Mouse (Mus musculus): Measurements from ENCODE around the gene Relb.

GRCm38 (mm10) chr7:19573776-19574140 lies 55.5 kb downstream of the Relb start:
- TF ChIP-seq POLR2A (IDR thresholded peaks at IDR 0.05; ENCODE audit: low read depth, low read length) (no peak), CTCF (IDR thresholded peaks at IDR 0.05; ENCODE audit: extremely low read depth, insufficient read length, insufficient replicate concordance, low read depth, low read length) (no peak)
